Mouse (Mus musculus) midbrain, embryonic 13.5 days (tissue): ENCODE results near the gene a. TPM values are rescaled to one million over a fixed set of nuclear protein-coding genes. Genes with fewer than 3 reads are reported as not detected.
"Not testable (repeated sequence)": the region's sequence is repeated elsewhere in the genome, so short reads cannot be mapped to it uniquely, and the experiment has no call there.

Source experiments
- ATAC-seq: fragments of 200-750 bp; cut with Nextera tagmentation; 2 replicates; pipeline ENCODE4 v1.8.0; 2017; ENCODE audit warnings: mild to moderate bottlenecking, moderate TSS enrichment, moderate library complexity
- H3K27ac ChIP-seq: fragments of 300-500 bp; sonication (generic); 2 replicates; pipeline ENCODE4 v1.5.1; 2015; ENCODE audit warnings: inconsistent platforms, mild to moderate bottlenecking, moderate library complexity
- H3K27me3 ChIP-seq: fragments of 300-500 bp; sonication (generic); 2 replicates; pipeline ENCODE4 v1.6.1; 2015; ENCODE audit warnings: mild to moderate bottlenecking, inconsistent platforms
- H3K36me3 ChIP-seq: fragments of 300-500 bp; sonication (generic); 2 replicates; pipeline ENCODE4 v1.6.1; 2015; ENCODE audit warnings: mild to moderate bottlenecking, inconsistent platforms
- H3K4me1 ChIP-seq: fragments of 300-500 bp; sonication (generic); replicated peaks from 2 replicates; pipeline ENCODE4 v1.6.1; 2015; ENCODE audit warnings: inconsistent platforms
- H3K4me2 ChIP-seq: fragments of 300-500 bp; sonication (generic); replicated peaks from 2 replicates; pipeline ENCODE4 v1.6.1; 2015; ENCODE audit warnings: moderate library complexity, mild to moderate bottlenecking, inconsistent platforms
- H3K4me3 ChIP-seq: fragments of 300-500 bp; sonication (generic); replicated peaks from 2 replicates; pipeline ENCODE4 v1.5.1; 2015; ENCODE audit warnings: mild to moderate bottlenecking, inconsistent platforms
- H3K9ac ChIP-seq: fragments of 300-500 bp; sonication (generic); replicated peaks from 2 replicates; pipeline ENCODE4 v1.6.1; 2015; ENCODE audit warnings: mild to moderate bottlenecking, inconsistent platforms
- H3K9me3 ChIP-seq: fragments of 300-500 bp; sonication (generic); 2 replicates; pipeline ENCODE4 v1.6.1; 2016; ENCODE audit warnings: mild to moderate bottlenecking, inconsistent platforms
- WGBS: fragments of 180-500 bp; shearing (Covaris S2); methylation state at CpG from one replicate; pipeline ENCODE4 v1.1.7; 2015; 5-methylcytosine and 5-hydroxymethylcytosine counted together
- polyA plus RNA-seq: library from polyadenylated mRNA; unstranded; fragments of >200 nt; fragmentation: Nextera tagmentation; extraction: Ambion mirVana; gene quantifications from 2 replicates; pipeline ENCODE4 v1.2.1, GENCODE M21; 2015

Gene a
- polyA plus RNA-seq, 1 experiment from 2014 or later, result 1.5 TPM

GRCm38 (mm10) chr2:154869954-154870641 is 78.9 kb downstream of the a start:
- H3K4me3 ChIP-seq, result no peak overlapping the region
- no peak overlapping the region for H3K4me2 ChIP-seq
- H3K9ac ChIP-seq, result no peak overlapping the region
- no peak for ATAC-seq
- H3K4me1 ChIP-seq, result no peaks in the 10 kb centered on the region
- H3K27me3 ChIP-seq, result no peaks in the 10 kb centered on the region
- H3K9me3 ChIP-seq, result no peaks in the 10 kb centered on the region
- no peak overlapping the region for H3K27ac ChIP-seq
- peaks cover 81% of the 10 kb centered on the region for H3K36me3 ChIP-seq

GRCm38 (mm10) chr2:154876621-154877020 is 85.4 kb downstream of the a start:
- peaks cover 61% of the 10 kb centered on the region for H3K36me3 ChIP-seq
- ATAC-seq, result no peak
- WGBS, result 93% methylated on average over 2 of the region's 2 CpGs

GRCm38 (mm10) chr2:154891585-154891984 is 100.4 kb downstream of the a start:
- H3K4me2 ChIP-seq, result peak overlapping the region; percentile 79
- no peak for ATAC-seq
- 14% methylated on average over 2 of the region's 2 CpGs for WGBS

More at GRCm38 (mm10) chr2:154876621-154877020, 85.4 kb downstream of the a start:
- H3K9ac ChIP-seq, result no peak overlapping the region
- no peak overlapping the region for H3K4me2 ChIP-seq
- H3K4me3 ChIP-seq, result no peak overlapping the region
- no peaks in the 10 kb centered on the region for H3K27me3 ChIP-seq
- H3K27ac ChIP-seq, result no peak overlapping the region
- H3K9me3 ChIP-seq, result no peaks in the 10 kb centered on the region
- no peaks in the 10 kb centered on the region for H3K4me1 ChIP-seq

GRCm38 (mm10) chr2:154892201-154893044 is 101.2 kb downstream of the a start, which contains the start of gene Eif2s2:
TSS of gene Eif2s2 (minus strand) at chr2:154892935.
- no peaks in the 10 kb centered on the region for H3K9me3 ChIP-seq
- H3K4me2 ChIP-seq, result peak within 1 kb of the TSS; percentile 79
- WGBS, result under 1% methylated on average over 75 of the region's 75 CpGs
- peaks cover 25% of the 10 kb centered on the region for H3K4me1 ChIP-seq
- H3K27me3 ChIP-seq, result no peaks in the 10 kb centered on the region
- H3K4me3 ChIP-seq, result peak within 1 kb of the TSS; percentile 95
- peak within 1 kb of the TSS; percentile 91 for H3K9ac ChIP-seq
- ATAC-seq, result peak; percentile 98
- H3K27ac ChIP-seq, result peak within 1 kb of the TSS; percentile 61
- peaks cover 4% of the 10 kb centered on the region; the same call in 1 of the 2 replicates for H3K36me3 ChIP-seq

More at GRCm38 (mm10) chr2:154891585-154891984, 100.4 kb downstream of the a start:
- Histone ChIP-seq H3K9ac (peak overlapping the region; percentile 91), H3K27me3 (no peaks in the 10 kb centered on the region), H3K4me1 (peaks cover 25% of the 10 kb centered on the region), H3K9me3 (no peaks in the 10 kb centered on the region), H3K36me3 (peaks cover 10% of the 10 kb centered on the region), H3K27ac (no peak overlapping the region), H3K4me3 (peak overlapping the region; percentile 95)

- peak overlapping the region; percentile 52 for H3K9ac ChIP-seq
- peak overlapping the region; percentile 79 for H3K4me2 ChIP-seq
Measured at GRCm38 (mm10) chr2:154893045-154893385, 101.8 kb downstream of the a start.

GRCm38 (mm10) chr2:154893548-154893947 is 102.3 kb downstream of the a start:
- Histone ChIP-seq H3K4me1 (peaks cover 25% of the 10 kb centered on the region), H3K4me2 (no peak overlapping the region), H3K27me3 (no peaks in the 10 kb centered on the region), H3K36me3 (no peaks in the 10 kb centered on the region), H3K9me3 (no peaks in the 10 kb centered on the region), H3K27ac (no peak overlapping the region), H3K4me3 (no peak overlapping the region), H3K9ac (no peak overlapping the region)
- no peak for ATAC-seq
- WGBS, result 72% methylated on average over 4 of the region's 4 CpGs

More at GRCm38 (mm10) chr2:154893045-154893385, 101.8 kb downstream of the a start:
- Histone ChIP-seq H3K4me1 (peaks cover 25% of the 10 kb centered on the region), H3K4me3 (peak overlapping the region; percentile 95), H3K36me3 (peaks cover under 1% of the 10 kb centered on the region; the same call in 1 of the 2 replicates), H3K27me3 (no peaks in the 10 kb centered on the region), H3K9me3 (no peaks in the 10 kb centered on the region), H3K27ac (no peak overlapping the region)
- 0 out of 2 replicates have a peak, but pooled peaks have one; percentile 5 for ATAC-seq
- 10% methylated on average over 12 of the region's 12 CpGs for WGBS

- not testable (repeated sequence) for H3K36me3 ChIP-seq, H3K27ac ChIP-seq, H3K9ac ChIP-seq, H3K4me1 ChIP-seq, H3K4me3 ChIP-seq, H3K27me3 ChIP-seq, ATAC-seq, H3K4me2 ChIP-seq, H3K9me3 ChIP-seq
- WGBS, result 90% methylated on average over 8 of the region's 8 CpGs
Measured at GRCm38 (mm10) chr2:154899004-154899403, 107.8 kb downstream of the a start.

GRCm38 (mm10) chr2:154899412-154899811 is 108.2 kb downstream of the a start:
- H3K36me3 ChIP-seq, H3K4me2 ChIP-seq, H3K4me3 ChIP-seq, ATAC-seq, H3K9me3 ChIP-seq, H3K27ac ChIP-seq, H3K9ac ChIP-seq, H3K4me1 ChIP-seq, H3K27me3 ChIP-seq: not testable (repeated sequence)
- 85% methylated on average over 4 of the region's 4 CpGs for WGBS

GRCm38 (mm10) chr2:154902111-154902510 is 110.9 kb downstream of the a start:
- Histone ChIP-seq H3K9me3 (no peaks in the 10 kb centered on the region), H3K9ac (no peak overlapping the region), H3K4me1 (no peaks in the 10 kb centered on the region), H3K4me3 (no peak overlapping the region), H3K4me2 (no peak overlapping the region), H3K27ac (no peak overlapping the region), H3K27me3 (no peaks in the 10 kb centered on the region), H3K36me3 (no peaks in the 10 kb centered on the region)
- no peak for ATAC-seq
- WGBS, result 94% methylated on average over 3 of the region's 3 CpGs

GRCm38 (mm10) chr2:154905796-154906195 is 114.6 kb downstream of the a start:
- no peak overlapping the region for H3K27ac ChIP-seq
- no peaks in the 10 kb centered on the region for H3K27me3 ChIP-seq
- no peaks in the 10 kb centered on the region for H3K36me3 ChIP-seq
- ATAC-seq, result no peak
- 60% methylated on average over 2 of the region's 2 CpGs for WGBS
- H3K4me1 ChIP-seq, result no peaks in the 10 kb centered on the region
- H3K9ac ChIP-seq, result no peak overlapping the region
- no peaks in the 10 kb centered on the region for H3K9me3 ChIP-seq
- no peak overlapping the region for H3K4me2 ChIP-seq
- no peak overlapping the region for H3K4me3 ChIP-seq

- not testable (repeated sequence) for ATAC-seq, H3K36me3 ChIP-seq, H3K27me3 ChIP-seq, H3K4me3 ChIP-seq, H3K4me2 ChIP-seq, H3K4me1 ChIP-seq, H3K9me3 ChIP-seq, H3K27ac ChIP-seq, H3K9ac ChIP-seq
- WGBS, result 50% methylated on average over 2 of the region's 2 CpGs
Measured at GRCm38 (mm10) chr2:154908223-154908622, 117.0 kb downstream of the a start.

GRCm38 (mm10) chr2:154909789-154910188 is 118.6 kb downstream of the a start:
- H3K4me1 ChIP-seq, result no peaks in the 10 kb centered on the region
- 73% methylated on average over 6 of the region's 6 CpGs for WGBS
- ATAC-seq, result no peak

More at GRCm38 (mm10) chr2:154909789-154910188, 118.6 kb downstream of the a start:
- no peaks in the 10 kb centered on the region for H3K9me3 ChIP-seq
- no peak overlapping the region for H3K4me3 ChIP-seq
- H3K36me3 ChIP-seq, result no peaks in the 10 kb centered on the region
- no peak overlapping the region for H3K27ac ChIP-seq
- no peak overlapping the region for H3K4me2 ChIP-seq
- no peak overlapping the region for H3K9ac ChIP-seq
- no peaks in the 10 kb centered on the region for H3K27me3 ChIP-seq
